Mouse (Mus musculus) hindbrain, embryonic 16.5 days (tissue): ENCODE results near the gene Zcchc17. TPM values are rescaled to one million over a fixed set of nuclear protein-coding genes. Genes with fewer than 3 reads are reported as not detected.
A peak's percentile ranks its signal among the peaks of the same experiment; 100 is the strongest.

ENCODE experiments used
- ATAC-seq: fragments of 200-750 bp; cut with Nextera tagmentation; 2 replicates; pipeline ENCODE4 v1.8.0; 2017; ENCODE audit warnings: moderate TSS enrichment, moderate library complexity
- H3K27ac ChIP-seq: fragments of 300-500 bp; sonication (generic); 2 replicates; pipeline ENCODE4 v1.5.1; 2014; ENCODE audit warnings: low read depth, mild to moderate bottlenecking, control low read depth, low read length, moderate library complexity
- H3K27me3 ChIP-seq: fragments of 300-500 bp; sonication (generic); replicated peaks from 2 replicates; pipeline ENCODE4 v1.6.1; 2014; ENCODE audit warnings: low read length; ENCODE audit not compliant: control insufficient read depth, insufficient read depth
- H3K36me3 ChIP-seq: fragments of 300-500 bp; sonication (generic); 2 replicates; pipeline ENCODE4 v1.6.1; 2014; ENCODE audit warnings: mild to moderate bottlenecking, low read length, moderate library complexity, mixed read lengths; ENCODE audit not compliant: control insufficient read depth, insufficient read depth
- H3K4me1 ChIP-seq: fragments of 300-500 bp; sonication (generic); 2 replicates; pipeline ENCODE4 v1.6.1; 2014; ENCODE audit warnings: low read depth, low read length; ENCODE audit not compliant: control insufficient read depth, insufficient read depth
- H3K4me2 ChIP-seq: fragments of 300-500 bp; sonication (generic); 2 replicates; pipeline ENCODE4 v1.6.1; 2014; ENCODE audit warnings: mild to moderate bottlenecking, low read length, control low read depth, moderate library complexity
- H3K4me3 ChIP-seq: fragments of 300-500 bp; sonication (generic); 2 replicates; pipeline ENCODE4 v1.5.1; 2014; ENCODE audit warnings: mild to moderate bottlenecking, low read length, control low read depth, moderate library complexity
- H3K9ac ChIP-seq: fragments of 300-500 bp; sonication (generic); 2 replicates; pipeline ENCODE4 v1.6.1; 2014; ENCODE audit warnings: low read depth, mild to moderate bottlenecking, control low read depth, low read length, moderate library complexity
- H3K9me3 ChIP-seq: fragments of 300-500 bp; sonication (generic); 2 replicates; pipeline ENCODE4 v1.6.1; 2014; ENCODE audit warnings: mild to moderate bottlenecking, low read length, moderate library complexity; ENCODE audit not compliant: control insufficient read depth
- WGBS: fragments of 180-500 bp; shearing (Covaris S2); extraction: QIAGEN DNeasy Blood & Tissue Kit; methylation state at CpG from one replicate; pipeline ENCODE4 v1.1.7; 2014; 5-methylcytosine and 5-hydroxymethylcytosine counted together
- polyA plus RNA-seq: library from polyadenylated mRNA; unstranded; fragments of >200 nt; fragmentation: Nextera tagmentation; extraction: Ambion mirVana; gene quantifications from 2 replicates; pipeline ENCODE4 v1.2.1, GENCODE M21; 2015

The Zcchc17 gene
- polyA plus RNA-seq, 1 experiment from 2014 or later = 85.4 TPM

DNA sequence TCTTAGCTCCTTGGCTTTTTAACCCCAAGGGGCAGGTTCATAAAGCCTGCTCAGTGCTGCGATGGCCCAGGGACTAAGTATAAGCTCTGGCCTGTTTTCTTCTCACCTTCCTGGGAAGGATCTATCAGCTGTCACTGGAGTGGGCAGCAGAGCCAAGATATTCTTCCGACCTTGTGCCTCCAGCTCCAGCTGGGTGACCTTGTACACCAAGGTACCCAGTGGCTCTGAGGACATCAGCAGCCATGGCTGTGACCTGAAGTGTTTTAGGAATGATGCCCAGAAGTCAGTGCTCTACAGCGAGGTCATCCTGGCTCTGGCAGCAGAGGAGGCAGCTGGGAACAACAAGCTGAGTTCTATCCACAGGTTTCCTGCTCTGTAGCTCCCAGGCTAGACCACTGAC lies 47.2 kb downstream of the Zcchc17 start:
- no peak for ATAC-seq
- H3K4me1 ChIP-seq = peaks cover 10% of the 10 kb centered on the region
- peaks cover 26% of the 10 kb centered on the region for H3K36me3 ChIP-seq
- H3K27ac ChIP-seq = no peak overlapping the region
- H3K4me3 ChIP-seq = no peak overlapping the region
- H3K9me3 ChIP-seq = no peaks in the 10 kb centered on the region
- no peak overlapping the region for H3K4me2 ChIP-seq
- no peaks in the 10 kb centered on the region for H3K27me3 ChIP-seq
- 91% methylated on average over 3 of the region's 3 CpGs for WGBS
- H3K9ac ChIP-seq = no peak overlapping the region

DNA sequence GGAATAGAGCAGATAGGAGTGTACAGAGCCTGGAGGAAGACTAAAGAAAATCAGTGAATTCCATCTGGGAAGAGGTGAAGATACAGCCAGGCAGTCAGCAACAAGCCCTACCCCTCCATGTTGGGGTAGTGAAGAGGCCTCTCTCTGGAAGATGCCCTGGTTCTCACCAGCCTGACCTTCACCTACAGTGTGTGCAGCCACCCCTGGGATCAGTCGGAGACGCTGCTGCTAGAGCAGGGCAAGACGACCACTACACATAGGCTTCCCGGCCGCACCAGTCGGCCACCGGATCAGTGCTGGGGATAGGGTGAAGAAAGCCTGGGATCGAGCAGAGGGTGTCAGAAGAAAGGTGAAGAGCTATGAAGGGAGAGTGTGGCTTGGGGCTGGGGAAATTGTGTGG lies 50.5 kb downstream of the Zcchc17 start:
- H3K27me3 ChIP-seq = peaks cover 4% of the 10 kb centered on the region; the same call in 1 of the 2 replicates
- peaks cover 14% of the 10 kb centered on the region for H3K36me3 ChIP-seq
- H3K4me3 ChIP-seq = peak overlapping the region; percentile 53
- peak overlapping the region; percentile 68 for H3K4me2 ChIP-seq
- WGBS = 43% methylated on average over 8 of the region's 8 CpGs
- H3K27ac ChIP-seq = peak overlapping the region; percentile 75
- H3K9ac ChIP-seq = peak overlapping the region; percentile 75
- H3K4me1 ChIP-seq = peaks cover 11% of the 10 kb centered on the region
- no peak for ATAC-seq
- H3K9me3 ChIP-seq = no peaks in the 10 kb centered on the region

DNA sequence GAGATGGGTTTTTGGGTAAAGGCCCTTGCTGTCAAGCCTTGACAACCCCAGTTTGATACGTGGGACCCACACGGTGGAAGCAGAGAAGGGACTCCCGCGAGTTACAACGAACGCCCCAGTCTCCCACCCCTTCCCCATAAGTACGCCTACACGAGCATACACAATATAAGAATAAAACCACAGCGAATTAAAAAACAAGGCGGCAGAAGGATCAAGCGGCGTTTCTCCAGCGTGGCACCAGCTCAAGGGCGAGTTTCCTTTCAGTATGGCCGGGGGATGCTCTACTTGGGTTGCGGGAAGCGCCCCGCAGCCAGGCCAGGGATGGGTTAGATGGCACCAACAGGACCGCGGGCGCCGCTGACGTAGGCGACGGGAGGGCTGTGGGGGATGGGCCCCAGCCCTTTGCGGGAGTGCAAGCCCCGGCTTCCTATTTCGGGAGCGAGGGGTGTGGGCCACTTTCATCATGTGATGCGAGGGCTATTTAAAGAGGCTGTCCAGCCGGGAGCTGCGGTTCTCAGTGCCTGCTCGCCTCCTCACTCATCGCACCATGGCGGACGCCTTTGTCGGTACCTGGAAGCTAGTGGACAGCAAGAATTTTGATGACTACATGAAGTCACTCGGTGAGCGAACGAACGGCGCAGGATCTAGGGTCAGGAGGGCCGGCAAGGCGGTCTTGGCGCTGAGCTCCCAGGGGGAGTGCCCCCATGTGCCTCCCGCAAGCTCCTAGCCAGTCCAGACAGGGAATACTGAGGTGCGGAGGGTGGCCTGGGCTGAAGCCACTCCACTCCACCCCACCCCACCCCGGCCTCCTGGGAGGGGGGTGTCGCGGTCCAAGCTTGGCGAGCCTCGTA lies 51.3 kb downstream of the Zcchc17 start, which contains the start of the genes Fabp3 and Gm10570:
TSS of gene Fabp3 (plus strand) at position 365 of the 851 bp plus-strand sequence.
TSS of gene Gm10570 (minus strand) at position 444 of the 851 bp plus-strand sequence.
- H3K4me2 ChIP-seq = peak within 1 kb of the TSS; percentile 68
- H3K27me3 ChIP-seq = peaks cover 4% of the 10 kb centered on the region; the same call in 1 of the 2 replicates
- H3K4me3 ChIP-seq = peak within 1 kb of the TSS; percentile 53
- no peaks in the 10 kb centered on the region for H3K9me3 ChIP-seq
- H3K36me3 ChIP-seq = peaks cover 6% of the 10 kb centered on the region; the same call in 1 of the 2 replicates
- peak; percentile 83 for ATAC-seq
- peaks cover 11% of the 10 kb centered on the region for H3K4me1 ChIP-seq
- WGBS = under 1% methylated on average over 50 of the region's 52 CpGs
- peak within 1 kb of the TSS; percentile 75 for H3K9ac ChIP-seq
- peak within 1 kb of the TSS; percentile 75 for H3K27ac ChIP-seq

DNA sequence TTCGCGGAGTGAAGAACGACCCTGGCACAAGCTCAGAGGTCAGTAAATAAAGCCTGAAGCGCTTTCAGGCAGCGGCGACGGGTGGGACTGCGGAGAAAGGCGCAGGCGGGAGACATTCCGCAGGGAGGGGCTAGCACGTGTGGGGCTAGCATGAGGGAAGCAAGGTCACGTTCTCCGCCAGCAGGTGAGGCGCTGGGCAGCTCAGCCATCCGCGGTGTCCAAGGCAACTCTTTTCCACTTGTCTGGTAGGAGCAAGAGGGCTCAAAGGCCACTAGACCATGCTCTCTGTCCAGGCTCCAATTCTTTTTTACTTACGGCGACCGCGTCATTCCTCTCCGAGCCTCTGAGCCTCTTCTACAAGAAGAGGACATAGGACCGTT lies 51.9 kb downstream of the Zcchc17 start:
- Histone ChIP-seq H3K36me3 (peaks cover 2% of the 10 kb centered on the region; the same call in 1 of the 2 replicates), H3K4me1 (peaks cover 11% of the 10 kb centered on the region), H3K4me2 (peak overlapping the region; percentile 68), H3K27ac (peak overlapping the region; percentile 75), H3K4me3 (peak overlapping the region; percentile 53), H3K9me3 (no peaks in the 10 kb centered on the region), H3K9ac (peak overlapping the region; percentile 75), H3K27me3 (peaks cover 4% of the 10 kb centered on the region; the same call in 1 of the 2 replicates)
- ATAC-seq = peak; percentile 27
- under 1% methylated on average over 23 of the region's 23 CpGs for WGBS

DNA sequence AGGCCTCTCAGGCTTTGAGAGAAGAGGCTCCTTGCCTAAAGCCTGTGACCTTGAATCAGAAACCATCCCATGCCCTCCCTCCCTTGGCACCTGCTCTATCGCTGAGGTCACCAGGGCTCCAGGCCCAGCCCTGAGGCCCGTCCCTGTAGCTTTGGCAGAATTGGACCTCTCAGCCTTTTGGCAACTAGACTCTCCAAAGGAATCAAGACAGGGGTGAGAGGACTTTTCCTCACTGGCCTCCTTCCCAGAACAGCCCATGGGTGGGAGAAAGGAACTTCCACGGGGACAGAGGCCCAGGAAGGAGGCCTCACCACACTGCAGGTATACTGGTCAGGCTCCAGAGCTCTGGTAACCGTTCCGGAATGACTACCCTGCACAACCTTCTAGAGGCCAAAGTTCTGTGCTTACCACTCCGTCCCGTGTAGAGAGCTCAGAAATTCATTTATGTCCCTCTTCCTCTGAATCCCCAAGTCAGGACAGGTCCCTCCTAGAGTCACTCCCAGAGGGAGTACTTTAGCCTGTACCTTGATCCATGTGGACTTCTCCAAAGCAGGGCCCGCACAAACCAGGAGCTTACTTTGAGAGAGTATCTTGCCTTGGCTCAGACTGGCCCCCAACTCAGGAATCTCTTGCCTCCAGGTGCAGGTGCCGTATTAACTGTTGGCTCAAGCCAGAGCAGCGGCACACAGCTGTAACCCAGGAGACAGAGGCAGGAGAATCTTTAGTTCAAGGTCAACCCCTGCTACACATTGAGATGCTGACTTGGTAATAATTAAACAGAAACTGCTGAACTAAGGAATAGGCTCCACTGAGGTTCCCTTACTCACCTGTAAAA lies 52.7 kb downstream of the Zcchc17 start:
- Histone ChIP-seq H3K9me3 (no peaks in the 10 kb centered on the region), H3K9ac (no peak overlapping the region), H3K36me3 (no peaks in the 10 kb centered on the region), H3K27ac (no peak overlapping the region), H3K4me1 (peaks cover 11% of the 10 kb centered on the region), H3K27me3 (peaks cover 4% of the 10 kb centered on the region; the same call in 1 of the 2 replicates), H3K4me3 (no peak overlapping the region), H3K4me2 (peak overlapping the region; percentile 68; the same call in 1 of the 2 replicates)
- WGBS = 76% methylated on average over 10 of the region's 10 CpGs
- no peak for ATAC-seq

DNA sequence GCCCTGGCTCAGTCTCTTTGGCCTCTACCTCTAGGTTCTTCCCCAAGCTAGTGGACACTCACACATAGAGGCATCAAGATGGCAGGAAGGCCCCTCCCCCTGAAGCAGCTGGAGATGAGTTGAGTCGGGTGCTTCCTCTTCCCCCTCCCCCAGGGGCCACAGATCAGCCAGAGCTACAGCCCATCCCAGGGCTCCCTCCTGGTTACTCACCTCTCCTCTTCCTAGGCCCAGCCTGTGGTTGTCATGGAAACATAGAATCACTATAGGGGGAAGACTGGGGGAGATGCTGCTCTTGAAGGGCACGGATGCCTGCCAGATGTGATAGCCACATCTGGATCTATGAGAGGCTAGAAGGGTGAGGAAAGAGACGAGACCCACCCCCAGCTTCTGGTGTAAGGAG lies 55.0 kb downstream of the Zcchc17 start:
- no peak for ATAC-seq
- WGBS = 15% methylated on average over 3 of the region's 3 CpGs
- H3K4me2 ChIP-seq = no peak overlapping the region

DNA sequence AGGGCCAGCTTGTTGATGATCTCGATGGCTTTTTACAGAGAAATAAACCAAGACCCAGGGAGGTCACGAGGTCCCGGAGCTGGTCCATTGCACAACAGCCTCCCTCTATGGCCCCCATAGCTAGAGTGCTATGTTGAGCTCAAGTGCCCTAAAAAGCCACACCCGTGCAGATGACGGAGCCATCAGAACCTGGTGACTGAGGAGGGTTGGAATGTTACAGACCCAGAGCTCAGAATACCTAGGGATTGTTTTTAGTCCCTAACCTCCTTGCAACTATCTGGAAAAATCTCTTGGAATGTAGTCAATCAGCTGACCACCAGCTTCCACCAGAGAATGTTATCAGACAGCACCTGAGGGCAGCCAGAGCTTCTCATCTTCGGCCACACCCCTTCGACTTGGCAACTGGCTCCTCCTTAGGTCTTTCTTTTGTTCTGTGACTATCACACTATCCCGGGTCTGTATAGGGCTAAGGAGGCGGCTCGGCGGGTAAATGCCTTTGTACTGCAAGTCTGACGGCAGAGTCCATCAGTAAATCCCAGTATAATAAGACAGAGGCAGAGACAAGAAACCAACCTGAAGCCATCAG lies 57.4 kb downstream of the Zcchc17 start:
- H3K27me3 ChIP-seq = peaks cover 4% of the 10 kb centered on the region; the same call in 1 of the 2 replicates
- WGBS = 50% methylated on average over 12 of the region's 12 CpGs
- H3K4me3 ChIP-seq = no peak overlapping the region
- no peaks in the 10 kb centered on the region for H3K36me3 ChIP-seq
- no peak overlapping the region for H3K4me2 ChIP-seq
- no peak overlapping the region for H3K9ac ChIP-seq
- H3K27ac ChIP-seq = no peak overlapping the region
- no peaks in the 10 kb centered on the region for H3K9me3 ChIP-seq
- no peaks in the 10 kb centered on the region; the same call in 1 of the 2 replicates for H3K4me1 ChIP-seq
- no peak for ATAC-seq

More for the DNA sequence above, 55.0 kb downstream of the Zcchc17 start:
- no peaks in the 10 kb centered on the region for H3K9me3 ChIP-seq
- no peak overlapping the region for H3K4me3 ChIP-seq
- H3K36me3 ChIP-seq = no peaks in the 10 kb centered on the region
- no peak overlapping the region for H3K27ac ChIP-seq
- peaks cover 4% of the 10 kb centered on the region; the same call in 1 of the 2 replicates for H3K27me3 ChIP-seq
- H3K4me1 ChIP-seq = peaks cover 8% of the 10 kb centered on the region
- H3K9ac ChIP-seq = no peak overlapping the region

DNA sequence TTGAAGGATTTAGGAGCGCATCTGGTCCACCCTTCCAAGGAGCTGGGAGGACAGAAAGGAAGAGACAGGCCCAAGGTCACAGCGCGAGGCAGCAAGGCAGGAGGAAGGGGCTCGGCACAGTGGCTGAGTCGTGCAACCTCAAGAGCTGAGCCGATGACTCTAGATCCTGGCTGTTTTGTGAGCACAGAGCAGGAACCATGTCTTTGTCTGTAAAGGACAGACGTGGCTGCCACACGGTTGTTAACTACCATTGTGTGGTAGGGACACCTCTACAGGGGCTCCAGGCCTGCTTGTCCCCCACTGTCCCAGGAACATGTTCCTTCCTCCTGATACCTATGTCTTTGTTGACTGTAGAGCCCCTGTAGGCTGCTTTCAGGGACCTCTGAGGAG lies 60.1 kb downstream of the Zcchc17 start:
- Histone ChIP-seq H3K9ac (no peak overlapping the region), H3K36me3 (no peaks in the 10 kb centered on the region), H3K4me3 (no peak overlapping the region), H3K27me3 (no peaks in the 10 kb centered on the region), H3K27ac (no peak overlapping the region), H3K4me2 (no peak overlapping the region), H3K9me3 (no peaks in the 10 kb centered on the region), H3K4me1 (no peaks in the 10 kb centered on the region)
- whole genome bisulfite sequencing = 63% methylated on average over 8 of the region's 8 CpGs
- ATAC-seq = no peak
